Mouse (Mus musculus) fat pad, adult 2 months (tissue): ENCODE results near the gene Olfr1197.

Experiments
- DNase-seq: peaks from one replicate; pipeline ENCODE4 v3.0.0-alpha.2; 2011; ENCODE audit warnings: low read depth, low spot score; ENCODE audit errors: extremely low read depth

Gene Olfr1197

DNA sequence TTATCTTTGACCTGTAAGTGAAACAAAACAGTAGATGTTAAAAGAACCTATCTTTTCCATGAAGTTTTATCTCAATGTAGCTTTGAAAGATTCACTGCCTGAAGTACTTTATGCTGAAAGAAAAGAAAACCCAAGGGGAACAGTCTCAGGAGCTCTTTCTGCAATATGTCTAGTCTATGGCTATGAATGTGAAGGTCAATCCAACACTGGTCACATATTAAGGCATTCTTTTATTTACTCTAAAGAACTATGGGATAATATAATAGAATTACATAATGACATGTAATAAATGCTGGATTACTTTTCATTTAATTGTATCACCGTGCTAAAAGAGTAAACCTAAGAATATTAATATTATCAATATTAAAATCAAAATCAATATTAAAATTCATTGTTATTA, at the start of gene Olfr1197:
Gene Olfr1197, minus strand, starts transcription at position 101 of the 400 bp plus-strand sequence.
- DNase-seq: no peak

DNA sequence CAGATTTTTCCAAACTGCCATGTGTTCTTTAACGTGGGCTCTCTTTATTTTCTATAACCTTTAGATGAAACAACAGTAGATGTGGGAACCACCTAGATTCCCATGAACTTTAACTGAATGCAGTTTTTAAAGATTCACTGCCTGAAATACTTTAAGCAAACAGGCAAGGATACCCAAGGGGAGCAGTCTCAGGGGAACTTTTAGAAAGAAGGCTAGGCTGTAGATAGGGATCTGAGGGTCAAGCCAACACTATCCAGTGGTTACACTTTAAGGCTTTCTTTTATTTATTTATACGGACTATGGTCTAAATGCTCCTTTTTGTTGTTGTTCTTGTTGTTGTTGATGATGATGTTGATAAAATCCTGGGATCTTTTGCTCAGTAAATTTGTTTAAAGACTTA, 38.2 kb upstream of the Olfr1197 start, which contains the start of gene Olfr1200:
Gene Olfr1200, minus strand, starts transcription at position 101 of the 400 bp plus-strand sequence.
- no peak for DNase-seq

DNA sequence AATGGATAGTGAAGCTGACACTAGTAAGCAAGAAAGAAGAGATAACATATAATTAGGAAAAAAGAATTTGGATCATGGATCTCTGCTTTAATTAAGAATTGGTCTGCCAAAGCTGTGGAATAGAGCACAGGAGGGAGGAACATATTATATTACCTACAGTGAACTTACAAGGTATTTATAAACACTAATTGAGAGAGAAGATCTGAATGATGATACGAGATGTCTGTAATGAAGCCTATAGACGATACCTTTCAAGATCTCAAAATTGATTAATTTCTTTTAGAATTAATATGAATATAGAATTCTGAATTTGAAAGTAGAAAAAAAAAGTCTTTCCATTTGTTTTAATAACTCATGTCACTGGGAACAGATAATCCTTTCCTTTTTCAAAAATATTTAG, 28.2 kb upstream of the Olfr1197 start, which contains the start of gene Olfr1199:
Gene Olfr1199, minus strand, starts transcription at position 101 of the 400 bp plus-strand sequence.
- DNase-seq: no peak

DNA sequence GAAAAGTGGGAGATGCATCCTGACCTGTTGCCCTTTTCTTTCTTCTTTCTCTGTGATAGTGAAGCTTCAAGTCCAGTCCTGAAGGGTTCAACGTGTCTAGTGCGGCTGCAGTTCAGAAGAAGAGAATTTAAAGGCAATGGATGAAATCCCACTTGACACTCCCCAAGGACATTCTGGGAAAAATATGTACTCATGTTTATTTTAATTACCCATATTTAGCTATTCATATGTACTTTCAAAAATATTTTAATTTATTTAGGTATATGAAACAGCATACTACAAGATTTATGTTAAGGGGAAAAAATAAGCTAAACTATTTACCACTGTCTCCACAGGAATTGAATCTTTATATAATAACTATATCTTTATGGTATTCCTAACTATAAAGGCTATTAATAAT, 19.1 kb upstream of the Olfr1197 start, which contains the start of gene Olfr1198:
Gene Olfr1198, minus strand, starts transcription at position 101 of the 400 bp plus-strand sequence.
- DNase-seq: no peak

DNA sequence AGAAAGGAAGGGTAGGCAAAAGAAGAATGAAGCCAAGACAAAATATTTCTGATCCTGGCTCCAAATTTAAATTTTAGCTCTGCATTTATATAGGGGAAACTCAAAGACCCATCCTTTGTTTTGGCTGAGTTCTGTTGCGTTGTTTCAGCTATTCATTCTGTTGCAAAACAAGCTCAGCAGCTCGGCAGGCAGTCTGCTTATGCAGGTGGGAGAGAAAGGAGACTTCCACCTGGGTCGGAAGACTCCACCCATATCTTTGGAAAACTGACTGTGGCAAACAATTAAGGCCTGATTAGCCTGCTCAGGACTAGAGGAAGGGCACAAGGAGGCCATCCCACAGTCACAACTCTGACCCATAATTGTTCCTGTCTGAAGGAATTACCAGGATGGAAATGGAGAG, 11.2 kb upstream of the Olfr1197 start:
- DNase-seq: no peak

DNA sequence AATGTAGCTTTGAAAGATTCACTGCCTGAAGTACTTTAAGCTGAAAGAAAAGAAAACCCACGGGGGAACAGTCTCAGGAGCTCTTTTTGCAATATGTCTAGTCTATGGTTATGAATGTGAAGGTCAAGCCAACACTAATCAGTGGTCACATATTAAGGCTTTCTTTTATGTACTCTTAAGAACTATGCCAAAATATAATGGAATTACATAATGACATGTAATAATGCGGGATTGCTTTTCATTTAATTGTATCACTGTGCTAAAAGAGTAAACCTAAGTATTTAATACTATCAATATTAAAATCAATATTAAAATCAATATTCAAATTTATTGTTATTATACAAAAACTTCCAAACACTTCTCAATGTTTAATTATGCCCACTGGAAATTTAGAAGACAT, 27.7 kb downstream of the Olfr1197 start, which contains the start of gene Olfr1196:
Gene Olfr1196, minus strand, starts transcription at position 101 of the 400 bp plus-strand sequence.
- no peak for DNase-seq

DNA sequence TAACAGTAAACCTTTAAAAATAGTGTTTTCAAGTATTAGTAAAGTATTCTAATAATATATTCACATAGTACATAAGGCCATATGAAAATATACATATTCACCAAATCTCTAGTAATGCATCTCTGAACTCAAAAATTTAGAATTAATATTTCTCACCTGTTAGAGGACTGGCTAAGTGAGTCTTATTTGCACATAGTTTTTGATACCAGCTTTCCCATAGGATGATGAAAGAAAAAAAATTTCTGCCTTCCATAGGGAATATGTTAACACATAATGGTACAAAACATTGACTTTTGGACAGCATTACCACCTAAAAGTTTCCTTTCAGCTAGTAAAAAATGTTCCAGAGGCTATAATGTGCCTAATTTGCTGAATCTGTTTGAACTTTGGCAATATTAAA, 43.1 kb downstream of the Olfr1197 start, which contains the start of gene Olfr1195:
Gene Olfr1195, minus strand, starts transcription at position 101 of the 400 bp plus-strand sequence.
- no peak for DNase-seq
